Mouse (Mus musculus) heart, postnatal 36 days (tissue): ENCODE measurements around the gene Chpt1. TPM values are rescaled to one million over a fixed set of nuclear protein-coding genes. Genes with fewer than 3 reads are reported as not detected.
"Not testable (repeated sequence)": the region's sequence is repeated elsewhere in the genome, so short reads cannot be mapped to it uniquely, and the experiment has no call there.

Source experiments
- DNase-seq, 2 experiments: peaks; one replicate each; pipeline ENCODE4 v3.0.0; 2021 to 2022
- intact Hi-C: fragments of 180-260 bp; cut with DNase I; formaldehyde crosslinking; loops from one replicate; pipeline ENCODE4 v1.15.1; 2025
- total RNA-seq, 2 experiments: library from RNA; stranded (reverse); gene quantifications; 2 replicates each; pipeline ENCODE4 v1.2.3; 2021

Gene Chpt1
- total RNA-seq, result 100 to 1,000 TPM; 321 to 351 TPM

DNA sequence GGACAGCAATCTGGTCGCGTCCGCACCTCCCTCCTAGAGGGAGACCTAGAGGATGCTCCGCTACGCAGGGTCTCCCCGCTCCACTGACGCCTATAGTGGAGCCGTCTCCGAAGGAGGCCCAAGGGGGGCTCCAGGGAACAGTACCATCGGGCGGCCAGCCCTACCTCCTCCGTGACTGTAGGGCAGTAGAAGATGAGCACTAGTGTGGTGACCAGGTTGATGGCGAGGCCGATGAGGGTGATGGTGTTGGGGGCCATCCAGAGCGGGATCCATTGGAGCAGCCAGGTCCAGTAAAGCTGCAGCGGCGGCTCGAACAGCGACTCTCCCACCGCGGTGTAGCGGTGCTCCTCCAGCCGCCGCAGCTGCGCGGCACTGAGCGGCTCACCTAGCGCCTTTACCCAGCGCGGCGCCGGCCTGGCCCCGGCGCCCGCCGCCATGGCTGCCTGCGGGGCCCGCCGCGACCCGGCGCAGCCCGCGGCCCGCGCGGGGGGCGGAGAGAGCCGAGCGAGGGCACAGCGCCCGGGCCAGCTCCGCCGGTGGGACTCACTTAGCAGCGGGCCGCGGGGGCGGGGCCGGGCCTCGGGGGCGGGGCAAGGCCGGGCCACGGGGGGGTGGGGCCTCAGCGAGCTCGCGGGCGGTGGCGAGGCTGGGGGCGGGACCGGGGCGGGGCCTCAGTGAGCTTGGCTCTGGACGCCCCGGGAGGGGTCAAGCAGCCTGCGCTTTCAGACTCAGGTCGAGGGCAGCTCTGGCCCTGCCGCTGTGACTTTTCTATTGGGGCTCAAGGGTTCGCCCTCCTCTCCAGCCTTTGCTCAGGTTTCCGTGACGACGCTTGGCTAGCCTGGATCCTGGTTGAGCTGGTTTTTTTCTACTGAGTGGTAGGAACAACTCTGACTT lies at the start of gene Chpt1:
Gene Chpt1, minus strand, starts transcription at position 653 of the 894 bp plus-strand sequence.
- peak; percentile 90 to 92 for DNase-seq
- intact Hi-C loops, result loop anchor here (5.0 to 10.0 kb wide), 4 partner anchors 126 to 321 kb away; partner anchors contain the start of genes Dram1, Gnptab, Utp20 and Washc3

DNA sequence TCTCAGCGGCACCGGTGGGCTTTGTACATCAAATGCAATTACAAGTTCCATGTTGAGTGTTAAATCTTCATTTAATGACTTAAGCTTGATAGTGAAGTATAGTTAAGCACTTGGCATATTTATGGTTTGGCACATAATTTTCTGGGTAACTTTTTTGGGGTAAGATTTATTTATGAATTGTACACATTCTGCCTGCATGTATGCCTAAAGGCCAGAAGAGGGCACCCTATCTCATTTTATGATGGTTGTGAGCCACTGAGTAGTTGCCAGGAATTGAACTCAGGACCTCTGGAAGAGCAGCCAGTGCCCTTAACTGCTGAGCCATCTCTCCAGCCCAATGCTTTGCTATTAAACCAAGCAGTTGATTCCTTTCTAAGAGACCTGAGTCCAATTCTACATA lies 48.9 kb upstream of the Chpt1 start:
- intact Hi-C loops, result loop anchor here (5.0 kb wide), 1 partner anchor 120 kb away; no protein-coding TSS in a partner anchor
- DNase-seq, result no peak

- intact Hi-C loops, result loop anchor here (5.0 kb wide), 1 partner anchor 122 kb away; no protein-coding TSS in a partner anchor
- DNase-seq, result no peak
These were observed 46.4 kb upstream of the Chpt1 start for GRCm38 (mm10) chr10:88550225-88550624.

DNA sequence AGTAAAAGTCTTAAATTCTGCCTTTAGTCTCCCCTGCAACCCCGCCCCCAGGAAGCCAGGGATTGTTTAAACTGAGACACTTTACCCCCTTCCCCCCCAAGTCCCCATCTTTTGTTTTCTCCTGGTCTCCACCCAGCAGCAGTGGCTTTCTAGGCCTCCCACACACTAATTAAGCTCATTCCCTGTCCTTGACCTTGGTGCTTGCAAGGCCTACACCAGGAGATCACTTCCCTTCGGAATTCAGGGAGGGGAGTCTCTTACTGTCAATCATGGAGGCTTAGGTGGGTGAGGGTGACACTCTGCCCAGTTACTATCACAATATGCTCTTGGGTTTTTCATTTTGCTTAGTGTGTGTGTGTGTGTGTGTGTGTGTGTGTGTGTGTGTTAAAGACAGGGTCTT lies 43.8 kb upstream of the Chpt1 start:
- intact Hi-C loops, result no loop called here
- no peak for DNase-seq

- no peak for DNase-seq
- intact Hi-C loops, result no loop called here
These were observed 26.8 kb upstream of the Chpt1 start for GRCm38 (mm10) chr10:88530631-88531030.

GRCm38 (mm10) chr10:88524016-88524415 lies 20.1 kb upstream of the Chpt1 start:
- intact Hi-C loops, result no loop called here
- DNase-seq, result no peak

GRCm38 (mm10) chr10:88523212-88523611 lies 19.3 kb upstream of the Chpt1 start:
- no peak for DNase-seq
- intact Hi-C loops, result no loop called here

GRCm38 (mm10) chr10:88522795-88523194 lies 18.9 kb upstream of the Chpt1 start:
- no peak for DNase-seq
- intact Hi-C loops, result no loop called here

GRCm38 (mm10) chr10:88515049-88515448 lies 11.2 kb upstream of the Chpt1 start:
- intact Hi-C loops, DNase-seq: not testable (repeated sequence)

GRCm38 (mm10) chr10:88514495-88514894 lies 10.6 kb upstream of the Chpt1 start:
- intact Hi-C loops, result no loop called here
- DNase-seq, result peak; percentile 56 to 64

GRCm38 (mm10) chr10:88513574-88514135 lies 9.8 kb upstream of the Chpt1 start:
- intact Hi-C loops, result no loop called here
- no peak for DNase-seq

GRCm38 (mm10) chr10:88511355-88511754 lies 7.5 kb upstream of the Chpt1 start:
- intact Hi-C loops, result no loop called here
- DNase-seq, result no peak

DNA sequence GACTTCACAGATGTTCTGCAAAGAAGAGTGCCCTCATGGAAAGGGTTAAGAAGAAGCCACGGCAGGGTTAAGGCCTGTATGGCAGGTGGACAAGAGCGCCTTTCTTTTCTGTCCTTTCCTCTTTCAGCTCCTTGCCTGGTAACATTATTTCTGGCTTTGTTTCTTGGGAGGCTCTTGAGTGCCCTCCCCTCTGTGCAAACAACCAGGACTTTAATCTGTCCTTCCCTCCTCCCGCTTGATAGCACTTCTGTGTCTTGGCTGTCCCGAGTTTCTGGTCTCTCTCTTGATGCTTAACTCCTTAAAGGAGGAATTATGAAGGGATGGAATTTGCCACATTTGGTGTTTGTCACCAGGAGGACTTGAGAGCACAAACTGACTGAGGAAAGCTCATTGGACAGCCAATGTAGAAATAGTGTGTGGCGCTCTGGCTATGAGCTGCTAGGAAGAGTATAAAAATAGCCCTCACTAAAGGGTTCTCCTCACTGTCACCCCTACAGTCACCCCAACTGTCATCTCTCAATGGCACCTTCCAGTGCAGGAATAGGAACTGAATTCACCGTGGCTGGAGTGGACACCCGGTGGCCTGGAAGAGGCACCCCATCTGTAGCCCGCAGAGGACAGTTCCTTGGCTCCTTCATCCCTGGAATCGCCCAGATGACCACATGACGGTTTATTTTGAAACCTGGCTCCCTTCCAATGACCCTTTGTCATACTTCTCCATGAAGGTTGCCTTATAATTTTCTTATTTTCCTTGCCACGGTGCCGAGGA lies 6.8 kb upstream of the Chpt1 start:
- DNase-seq, result peak; percentile 31 to 50
- intact Hi-C loops, result no loop called here

DNA sequence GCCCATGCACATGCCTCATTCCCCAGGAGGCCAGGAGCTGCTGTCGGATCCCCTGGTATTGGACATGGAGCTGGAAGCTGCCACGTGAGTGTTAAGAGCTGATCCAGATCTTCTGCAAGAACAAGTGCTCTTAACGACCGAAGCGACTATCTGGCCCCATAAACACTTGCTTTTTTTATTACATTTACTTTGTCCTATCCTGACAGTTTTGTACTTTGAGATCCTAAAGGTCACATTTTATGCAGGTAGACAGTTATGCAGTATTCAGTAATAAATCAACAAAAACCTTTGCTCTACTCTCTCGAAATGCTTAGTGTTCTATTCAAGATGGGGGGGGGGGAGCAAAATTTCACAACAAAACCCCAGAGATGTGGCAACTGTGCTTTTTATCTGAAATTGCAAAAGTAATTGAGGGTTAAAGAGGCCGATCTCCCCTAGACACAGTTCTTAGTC lies 3.8 kb upstream of the Chpt1 start:
- intact Hi-C loops, result loop anchor here (10.0 kb wide), 2 partner anchors 303 to 317 kb away; partner anchors contain the start of genes Utp20 and Washc3
- DNase-seq, result no peak

DNA sequence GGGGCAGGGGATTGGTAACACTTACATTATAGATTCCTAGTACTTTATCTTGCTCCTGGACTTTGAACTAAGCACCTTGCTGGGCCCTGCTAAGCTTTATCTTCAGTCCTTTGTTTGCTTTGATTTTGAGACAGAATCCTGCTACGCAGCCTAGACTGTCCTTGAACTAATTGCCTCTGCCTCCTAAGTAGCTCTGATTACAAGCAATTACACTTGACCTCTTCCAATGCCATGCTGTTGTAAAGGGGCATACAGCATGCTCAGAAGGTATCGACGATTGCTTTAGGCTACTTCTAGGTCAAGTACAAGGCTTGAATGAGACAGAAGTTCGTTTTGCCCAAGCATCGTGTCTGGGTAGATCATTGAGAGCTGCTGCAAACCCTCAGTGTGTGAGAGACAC lies 1.4 kb upstream of the Chpt1 start:
- DNase-seq, result no peak
- intact Hi-C loops, result loop anchor here (10.0 kb wide), 2 partner anchors 300 to 320 kb away; partner anchors contain the start of genes Utp20 and Washc3

DNA sequence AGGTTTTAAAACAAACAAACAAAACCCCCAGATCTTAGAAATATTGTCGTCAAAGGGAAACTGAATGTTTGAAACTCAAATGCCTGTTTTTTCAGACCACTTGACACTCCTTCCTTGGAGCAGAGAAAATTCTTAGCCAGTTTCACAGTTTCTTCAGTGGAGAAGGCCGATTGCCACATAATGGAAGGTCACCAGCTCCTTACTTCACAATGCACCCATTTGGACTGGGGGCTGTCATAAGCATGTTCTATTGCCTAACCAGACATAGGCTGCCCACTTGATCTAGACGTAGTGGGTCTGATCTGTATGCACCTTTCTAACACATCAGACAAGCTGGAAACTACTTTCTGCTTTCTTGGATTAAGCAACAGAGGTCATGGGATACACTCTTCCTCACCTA lies 608 bp upstream of the Chpt1 start:
- intact Hi-C loops, result loop anchor here (5.0 to 10.0 kb wide), 4 partner anchors 127 to 320 kb away; partner anchors contain the start of genes Dram1, Gnptab, Utp20 and Washc3
- DNase-seq, result no peak

DNA sequence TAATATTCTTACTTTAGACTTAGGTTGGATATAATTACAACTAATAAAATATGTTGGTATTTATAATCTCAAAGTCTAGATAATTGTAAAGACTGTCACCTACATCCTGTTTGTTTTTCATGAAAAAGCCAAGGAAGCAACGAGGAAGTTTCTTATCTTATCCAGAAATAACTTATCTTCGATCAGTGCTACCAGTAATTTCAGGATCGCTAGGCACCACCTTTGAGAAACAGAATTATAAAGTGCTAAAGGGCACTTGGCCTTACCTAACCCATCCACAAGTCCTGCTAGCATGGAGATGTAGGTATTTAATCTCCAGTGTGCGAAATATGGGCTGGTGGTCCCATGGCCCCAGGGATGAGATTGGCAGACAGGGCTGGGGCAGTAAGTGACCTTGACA lies 954 bp downstream of the Chpt1 start:
- intact Hi-C loops, result loop anchor here (5.0 to 10.0 kb wide), 4 partner anchors 126 to 322 kb away; partner anchors contain the start of genes Dram1, Gnptab, Utp20 and Washc3

DNA sequence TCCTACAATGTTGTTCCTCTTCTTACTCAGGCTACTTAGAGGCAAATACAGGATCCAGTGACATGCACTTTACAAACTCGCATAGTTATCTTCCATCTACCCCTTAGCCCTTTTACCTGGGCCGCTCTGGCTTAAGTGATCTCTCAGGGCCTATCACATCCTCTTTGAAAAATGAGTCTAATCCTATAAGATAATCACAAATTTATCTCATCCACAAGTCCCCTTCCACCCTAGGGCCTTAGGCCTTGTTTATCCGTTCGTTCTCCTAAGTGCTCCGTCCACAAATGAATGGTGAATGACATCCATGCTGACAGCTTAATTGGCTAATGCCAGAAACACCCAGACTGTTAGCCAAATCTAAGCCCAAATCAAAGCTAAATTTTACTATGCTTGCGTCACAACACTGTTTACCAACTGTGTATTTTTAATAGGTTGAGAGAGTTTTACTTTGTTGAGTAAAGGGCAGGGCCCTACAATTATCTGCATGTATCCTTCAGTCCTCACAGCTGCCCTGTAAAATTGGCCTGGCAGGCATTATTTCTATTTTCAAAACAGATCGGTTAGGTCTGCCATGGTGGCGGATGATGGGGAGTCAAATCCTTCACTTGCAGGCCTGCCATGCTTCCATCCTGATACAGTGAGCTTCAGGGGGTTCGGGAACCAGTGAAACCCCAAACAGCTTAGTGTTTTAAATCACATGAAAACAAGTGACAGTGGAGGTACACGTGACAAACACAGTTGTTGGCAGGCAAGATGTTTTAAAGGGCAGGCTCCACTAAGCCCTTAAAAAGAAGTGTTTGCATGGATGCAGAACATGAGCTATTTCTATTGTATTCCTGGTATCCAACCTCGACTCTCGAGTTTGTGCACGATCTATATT lies 1.7 kb downstream of the Chpt1 start:
- peak in 1 of 2 experiments; percentile 37 for DNase-seq
- intact Hi-C loops, result loop anchor here (5.0 to 10.0 kb wide), 4 partner anchors 125 to 323 kb away; partner anchors contain the start of genes Dram1, Gnptab, Utp20 and Washc3

More for the DNA sequence above, 954 bp downstream of the Chpt1 start:
- DNase-seq, result no peak

DNA sequence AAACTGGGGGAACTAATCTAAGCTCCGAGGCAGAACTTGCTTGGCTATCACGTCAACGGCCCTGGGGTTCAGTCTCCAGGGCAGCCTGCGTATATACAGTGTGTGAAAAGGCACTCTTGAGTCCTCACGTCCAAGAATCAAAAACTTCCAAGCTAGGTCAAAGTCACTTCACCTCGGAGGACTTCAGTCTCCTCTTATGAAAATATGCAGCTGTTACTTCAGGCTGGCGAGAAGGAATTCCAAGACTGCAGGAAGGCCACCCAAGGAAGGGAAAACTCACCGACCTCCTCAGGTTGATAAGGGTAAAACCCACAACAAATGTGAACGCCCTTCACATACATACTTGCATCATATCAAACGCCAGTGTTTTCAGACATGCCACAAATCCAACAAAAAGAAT lies 2.5 kb downstream of the Chpt1 start:
- intact Hi-C loops, result loop anchor here (5.0 to 10.0 kb wide), 4 partner anchors 124 to 323 kb away; partner anchors contain the start of genes Dram1, Gnptab, Utp20 and Washc3
- DNase-seq, result no peak
